Mouse (Mus musculus) midbrain, embryonic 14.5 days (tissue): ENCODE measurements at regions not wholly inside any gene's neighbourhood (a gene's known extent, or its start where the extent isn't known, plus 50 kb on each side); places are given as distances from the start of the nearest gene placed in this dataset.

Experiments
- ATAC-seq: fragments of 200-750 bp; cut with Nextera tagmentation; 2 replicates; pipeline ENCODE4 v1.8.0; 2017; ENCODE audit warnings: moderate number of reproducible peaks, moderate library complexity; ENCODE audit not compliant: low FRiP score, low TSS enrichment
- DNase-seq: peaks from one replicate; pipeline ENCODE4 v3.0.0-alpha.2; 2015
- H3K27ac ChIP-seq: fragments of 300-500 bp; sonication (generic); replicated peaks from 2 replicates; pipeline ENCODE4 v1.5.1; 2014; ENCODE audit warnings: mild to moderate bottlenecking, low read depth, low read length, moderate library complexity
- H3K27me3 ChIP-seq: fragments of 300-500 bp; sonication (generic); 2 replicates; pipeline ENCODE4 v1.6.1; 2014; ENCODE audit warnings: low read length, control low read depth, mixed read lengths; ENCODE audit not compliant: control insufficient read depth, insufficient read depth
- H3K36me3 ChIP-seq: fragments of 300-500 bp; sonication (generic); 2 replicates; pipeline ENCODE4 v1.6.1; 2014; ENCODE audit warnings: low read length, control low read depth; ENCODE audit not compliant: control insufficient read depth, insufficient read depth
- H3K4me1 ChIP-seq: fragments of 300-500 bp; sonication (generic); 2 replicates; pipeline ENCODE4 v1.6.1; 2014; ENCODE audit warnings: mild to moderate bottlenecking, antibody characterized with exemption, low read length, control low read depth; ENCODE audit not compliant: control insufficient read depth, insufficient read depth
- H3K4me2 ChIP-seq: fragments of 300-500 bp; sonication (generic); 2 replicates; pipeline ENCODE4 v1.6.1; 2014; ENCODE audit warnings: mild to moderate bottlenecking, low read length, moderate library complexity
- H3K4me3 ChIP-seq: fragments of 300-500 bp; sonication (generic); replicated peaks from 2 replicates; pipeline ENCODE4 v1.5.1; 2014; ENCODE audit warnings: low read depth, low read length
- H3K9ac ChIP-seq: fragments of 300-500 bp; sonication (generic); replicated peaks from 2 replicates; pipeline ENCODE4 v1.6.1; 2014; ENCODE audit warnings: mild to moderate bottlenecking, low read length, moderate library complexity
- H3K9me3 ChIP-seq: fragments of 300-500 bp; sonication (generic); 2 replicates; pipeline ENCODE4 v1.6.1; 2016; ENCODE audit warnings: low read length, control low read depth, mixed read lengths; ENCODE audit not compliant: control insufficient read depth
- WGBS: fragments of 180-500 bp; shearing (Covaris S2); extraction: QIAGEN DNeasy Blood & Tissue Kit; methylation state at CpG from one replicate; pipeline ENCODE4 v1.1.7; 2014; 5-methylcytosine and 5-hydroxymethylcytosine counted together

DNA sequence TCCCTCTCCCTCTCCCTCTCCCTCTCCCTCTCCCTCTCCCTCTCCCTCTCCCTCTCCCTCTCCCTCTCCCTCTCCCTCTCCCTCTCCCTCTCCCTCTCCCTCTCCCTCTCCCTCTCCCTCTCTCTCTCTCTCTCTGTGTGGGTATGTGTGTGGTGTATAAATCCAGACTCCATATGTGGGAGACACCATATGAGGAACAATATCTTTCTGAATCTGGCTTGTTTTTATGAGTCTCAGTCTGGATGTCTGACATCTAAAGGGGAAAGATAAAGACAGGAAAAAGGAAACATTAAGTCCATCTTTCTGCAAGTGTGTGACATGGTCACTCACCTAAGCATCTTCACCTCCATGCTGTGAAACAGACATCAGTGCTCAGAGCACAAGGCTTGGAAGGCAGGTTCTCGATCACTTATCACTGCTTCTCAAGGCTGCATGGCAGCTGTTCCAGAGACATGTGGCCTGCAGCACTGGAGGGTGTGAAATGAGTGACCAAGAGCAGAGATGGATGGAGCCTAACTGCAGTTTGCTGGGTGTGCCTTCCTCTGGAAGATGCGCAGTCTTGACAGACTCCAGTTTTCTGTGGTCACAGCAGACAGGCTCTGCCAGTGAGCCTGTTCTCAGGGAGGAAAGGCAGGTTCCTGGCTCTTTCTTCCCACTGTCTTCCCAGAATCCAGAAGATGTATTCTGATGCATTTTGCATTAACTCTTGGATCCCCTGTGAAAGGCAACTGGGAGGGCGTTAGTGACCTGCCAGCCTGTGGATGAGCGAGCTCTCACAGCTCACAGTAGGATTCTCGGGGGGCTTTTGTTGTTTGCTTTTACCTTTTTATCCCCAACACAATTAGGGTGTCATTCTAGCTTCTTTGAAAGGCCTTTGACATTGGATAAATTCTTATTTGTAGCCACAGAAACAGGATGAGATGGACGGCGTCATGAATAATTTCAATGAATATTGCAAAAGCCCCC lies 147.9 kb downstream of the Mex3b start:
- Histone ChIP-seq H3K9ac (no peak overlapping the region; the same call in 1 of the 2 replicates), H3K9me3 (no peaks in the 10 kb centered on the region), H3K36me3 (no peaks in the 10 kb centered on the region), H3K27ac (peak overlapping the region; percentile 70), H3K4me1 (0 out of 2 replicates have a peak, but pooled peaks cover 6% of the 10 kb centered on the region), H3K4me3 (no peak overlapping the region), H3K27me3 (no peaks in the 10 kb centered on the region), H3K4me2 (0 out of 2 replicates have a peak overlapping the region, but pooled peaks have one; percentile 0)
- 10% methylated on average over 7 of the region's 7 CpGs for WGBS
- ATAC-seq, result no peak; the same call in 1 of the 2 replicates
- peak; percentile 46 for DNase-seq

DNA sequence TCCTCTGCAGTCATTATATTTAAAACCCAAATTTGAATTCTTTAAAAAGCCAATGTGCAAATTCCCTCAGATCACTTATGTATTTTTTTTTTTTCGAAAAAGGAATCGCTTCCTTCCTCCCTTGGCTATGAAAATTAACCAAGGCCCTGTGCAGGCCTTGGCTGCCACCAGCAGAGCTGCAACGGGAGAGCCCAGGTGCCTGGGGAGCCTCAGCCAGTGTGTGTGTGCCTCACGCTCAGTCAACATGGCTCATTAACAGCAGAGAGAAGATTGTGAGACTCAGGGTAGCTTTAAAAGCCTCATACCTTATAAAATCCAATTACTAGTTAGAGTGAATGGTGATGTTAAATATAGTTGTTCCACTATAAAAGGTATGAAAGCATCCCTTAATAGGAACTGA lies 148.6 kb downstream of the Mex3b start:
- Histone ChIP-seq H3K4me2 (no peak overlapping the region), H3K4me1 (0 out of 2 replicates have a peak, but pooled peaks cover 6% of the 10 kb centered on the region), H3K9ac (no peak overlapping the region), H3K36me3 (no peaks in the 10 kb centered on the region), H3K27me3 (no peaks in the 10 kb centered on the region), H3K4me3 (no peak overlapping the region), H3K9me3 (no peaks in the 10 kb centered on the region), H3K27ac (peak overlapping the region; percentile 70; the same call in 1 of the 2 replicates)
- WGBS, result 2% methylated on average over 4 of the region's 4 CpGs
- ATAC-seq (peak; percentile 55; the same call in 1 of the 2 replicates), DNase-seq (peak; percentile 63)

DNA sequence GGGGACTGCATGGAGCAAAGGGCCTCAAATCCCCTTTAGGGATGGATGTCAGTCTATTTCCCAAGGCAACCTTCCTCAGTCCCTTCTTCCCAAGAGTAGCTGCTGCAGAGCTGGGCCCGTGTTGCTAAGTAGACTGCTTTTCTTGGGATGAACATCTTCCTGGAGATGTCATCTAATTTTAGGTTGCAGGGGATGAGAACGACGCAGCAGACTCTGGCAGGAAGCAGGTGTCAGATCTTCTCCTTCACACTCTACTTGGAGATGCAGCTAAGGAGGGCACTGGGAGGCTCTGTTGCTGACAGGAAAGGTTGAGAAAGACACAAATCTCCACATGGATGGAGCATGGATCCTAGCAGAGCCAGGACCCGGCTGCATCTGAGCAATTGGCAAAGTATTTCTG lies 149.4 kb downstream of the Mex3b start:
- Histone ChIP-seq H3K9ac (no peak overlapping the region), H3K27ac (no peak overlapping the region), H3K9me3 (no peaks in the 10 kb centered on the region), H3K4me1 (0 out of 2 replicates have a peak, but pooled peaks cover 6% of the 10 kb centered on the region), H3K4me2 (no peak overlapping the region), H3K36me3 (no peaks in the 10 kb centered on the region), H3K4me3 (no peak overlapping the region), H3K27me3 (no peaks in the 10 kb centered on the region)
- 44% methylated on average over 4 of the region's 4 CpGs for WGBS
- DNase-seq, result peak; percentile 2
- no peak for ATAC-seq

DNA sequence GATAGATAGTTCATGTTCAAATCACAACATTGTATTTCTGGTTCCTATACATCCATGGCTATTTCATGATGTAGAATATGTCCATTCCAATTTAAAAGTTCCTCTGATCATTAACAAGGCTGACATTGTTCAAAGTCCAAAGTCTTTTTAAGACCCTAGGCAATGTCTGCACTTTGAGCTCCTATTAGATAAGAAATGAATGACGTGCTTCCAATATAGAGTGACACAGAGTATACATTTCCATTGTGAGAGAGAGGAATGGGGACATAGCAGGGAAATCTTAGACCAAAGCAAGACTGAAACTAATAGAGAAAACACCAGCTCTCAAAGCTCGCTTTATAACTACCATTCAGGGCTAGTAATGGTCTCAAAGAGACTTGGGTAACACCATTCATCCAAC lies 153.5 kb downstream of the Mex3b start:
- Histone ChIP-seq H3K27me3 (no peaks in the 10 kb centered on the region), H3K4me1 (0 out of 2 replicates have a peak, but pooled peaks cover 6% of the 10 kb centered on the region), H3K27ac (no peak overlapping the region), H3K4me3 (no peak overlapping the region), H3K9me3 (no peaks in the 10 kb centered on the region), H3K36me3 (no peaks in the 10 kb centered on the region), H3K9ac (no peak overlapping the region), H3K4me2 (no peak overlapping the region)
- DNase-seq (no peak), ATAC-seq (no peak)
- WGBS, result 87% methylated on average over 2 of the region's 2 CpGs

DNA sequence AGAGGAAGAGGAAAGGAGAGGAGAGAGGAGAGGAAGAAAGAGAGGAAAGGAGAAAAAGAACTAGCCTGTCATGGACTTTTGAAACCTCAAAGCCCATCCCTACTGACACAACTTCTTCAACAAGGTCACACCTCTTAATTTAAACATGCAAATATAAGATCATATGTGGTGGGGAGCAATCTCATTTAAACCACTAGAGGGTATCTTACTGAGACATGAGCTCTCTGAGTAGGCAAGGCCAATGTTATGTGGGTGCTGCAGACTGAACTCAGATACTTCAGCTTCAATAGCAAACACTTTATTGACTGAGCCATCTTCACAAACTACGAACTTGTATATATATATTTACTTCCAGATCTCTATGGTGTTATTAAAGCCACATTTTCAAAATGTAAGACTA lies 156.9 kb downstream of the Mex3b start:
- no peak overlapping the region for H3K4me2 ChIP-seq
- DNase-seq (no peak), ATAC-seq (no peak)
- H3K9ac ChIP-seq, result no peak overlapping the region
- 97% methylated on average over 1 of the region's 1 CpGs for WGBS
- H3K4me3 ChIP-seq, result no peak overlapping the region
- no peaks in the 10 kb centered on the region for H3K9me3 ChIP-seq
- H3K36me3 ChIP-seq, result no peaks in the 10 kb centered on the region
- no peaks in the 10 kb centered on the region for H3K27me3 ChIP-seq
- no peak overlapping the region for H3K27ac ChIP-seq
- H3K4me1 ChIP-seq, result no peaks in the 10 kb centered on the region

DNA sequence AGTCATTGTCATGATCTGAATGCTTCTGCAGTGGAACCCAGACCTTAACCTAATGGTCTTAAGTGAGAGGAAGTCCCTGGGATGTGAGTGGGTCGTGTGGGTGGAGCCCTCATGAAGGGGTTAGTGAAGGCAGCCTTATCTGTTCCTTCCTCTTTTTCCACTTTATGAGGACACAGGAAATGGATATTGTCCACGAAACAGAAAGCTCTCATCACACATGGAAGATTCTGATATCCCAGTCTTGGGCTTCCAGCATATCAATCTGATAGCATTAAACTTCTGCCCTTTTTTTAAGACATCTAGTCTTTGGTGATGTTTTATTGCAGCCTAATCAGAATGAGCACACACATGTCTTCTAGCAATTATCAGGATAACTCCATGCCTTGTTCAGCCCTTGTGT lies 164.0 kb downstream of the Mex3b start:
- WGBS, result 82% methylated on average over 2 of the region's 2 CpGs
- Histone ChIP-seq H3K27ac (no peak overlapping the region), H3K4me1 (no peaks in the 10 kb centered on the region), H3K36me3 (no peaks in the 10 kb centered on the region), H3K27me3 (no peaks in the 10 kb centered on the region), H3K4me3 (no peak overlapping the region), H3K9ac (no peak overlapping the region), H3K9me3 (no peaks in the 10 kb centered on the region), H3K4me2 (no peak overlapping the region)
- DNase-seq, result no peak
- no peak for ATAC-seq

DNA sequence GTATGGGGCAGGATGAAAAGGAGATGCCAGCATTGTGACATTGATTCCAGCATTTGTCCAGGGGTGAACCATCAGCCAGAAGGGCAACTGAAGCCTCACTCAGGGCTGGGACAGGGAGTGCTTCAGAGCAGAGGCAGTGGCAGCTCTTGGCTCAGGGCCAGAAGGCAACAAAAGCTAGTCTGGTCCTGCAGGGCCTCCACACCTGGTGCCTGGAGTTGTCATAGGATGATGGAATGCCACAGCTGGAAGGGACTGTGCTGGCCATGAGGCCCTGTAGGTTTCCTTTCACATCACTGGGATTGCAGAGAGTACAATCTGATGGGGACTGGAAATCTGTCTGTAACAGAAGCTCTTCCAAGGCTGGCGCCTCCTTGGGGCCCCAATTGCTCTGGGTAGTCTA lies 164.9 kb downstream of the Mex3b start:
- no peaks in the 10 kb centered on the region for H3K4me1 ChIP-seq
- H3K9ac ChIP-seq, result no peak overlapping the region
- H3K27ac ChIP-seq, result no peak overlapping the region
- H3K4me3 ChIP-seq, result no peak overlapping the region
- WGBS, result 93% methylated on average over 1 of the region's 1 CpGs
- H3K4me2 ChIP-seq, result no peak overlapping the region
- H3K9me3 ChIP-seq, result no peaks in the 10 kb centered on the region
- H3K36me3 ChIP-seq, result no peaks in the 10 kb centered on the region
- ATAC-seq (no peak), DNase-seq (no peak)
- H3K27me3 ChIP-seq, result no peaks in the 10 kb centered on the region

DNA sequence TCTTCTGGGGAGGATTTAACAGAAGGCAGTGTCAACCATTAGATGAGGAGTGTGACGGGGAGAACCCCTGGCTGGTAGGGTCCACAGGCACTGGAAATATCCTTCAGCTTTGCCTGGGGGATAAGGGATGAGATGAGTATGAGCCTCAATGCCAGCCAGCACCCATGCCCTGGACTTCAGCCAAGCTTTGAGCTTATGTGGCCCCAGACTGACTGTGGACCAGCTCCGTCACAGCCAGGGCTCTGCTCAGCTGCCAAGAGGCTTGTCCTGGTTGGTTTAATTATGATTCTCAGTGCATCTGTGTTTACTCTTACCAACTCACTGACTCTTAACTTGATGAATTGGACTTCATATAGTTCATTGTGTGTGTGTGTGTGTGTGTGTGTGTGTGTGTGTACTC lies 165.8 kb downstream of the Mex3b start:
- no peak overlapping the region for H3K4me2 ChIP-seq
- no peaks in the 10 kb centered on the region for H3K9me3 ChIP-seq
- H3K27me3 ChIP-seq, result no peaks in the 10 kb centered on the region
- H3K4me3 ChIP-seq, result no peak overlapping the region
- no peaks in the 10 kb centered on the region; the same call in 1 of the 2 replicates for H3K4me1 ChIP-seq
- ATAC-seq (no peak), DNase-seq (peak; percentile 27)
- H3K27ac ChIP-seq, result no peak overlapping the region
- 80% methylated on average over 2 of the region's 2 CpGs for WGBS
- no peaks in the 10 kb centered on the region for H3K36me3 ChIP-seq
- H3K9ac ChIP-seq, result no peak overlapping the region

DNA sequence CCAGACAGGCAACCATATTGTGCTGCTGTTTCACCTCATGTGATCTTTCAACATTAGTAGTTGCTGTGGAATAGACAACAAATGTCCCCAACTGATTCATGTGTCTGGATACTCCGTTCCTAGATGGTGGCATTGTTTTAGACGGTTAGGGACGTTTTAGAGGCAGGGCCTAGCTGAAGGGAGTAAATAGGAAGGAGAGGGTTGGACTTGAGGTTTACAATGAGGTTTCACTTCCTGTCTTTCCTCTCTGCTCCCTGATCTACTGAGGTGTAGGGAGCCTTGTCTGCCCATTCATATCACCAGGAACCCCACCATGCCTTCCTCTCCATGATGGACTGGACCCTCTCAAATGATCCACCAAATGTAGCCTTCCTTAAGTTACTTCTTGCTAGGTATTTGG lies 168.1 kb downstream of the Mex3b start:
- no peak overlapping the region for H3K27ac ChIP-seq
- H3K9me3 ChIP-seq, result no peaks in the 10 kb centered on the region
- no peak for DNase-seq
- no peaks in the 10 kb centered on the region; the same call in 1 of the 2 replicates for H3K4me1 ChIP-seq
- 97% methylated on average over 3 of the region's 3 CpGs for WGBS
- no peak for ATAC-seq
- no peak overlapping the region for H3K4me3 ChIP-seq
- no peak overlapping the region for H3K4me2 ChIP-seq
- no peaks in the 10 kb centered on the region for H3K27me3 ChIP-seq
- no peaks in the 10 kb centered on the region for H3K36me3 ChIP-seq
- H3K9ac ChIP-seq, result no peak overlapping the region
